Mouse (Mus musculus): ENCODE data around the gene Rnase1. TPM values are rescaled to one million over a fixed set of nuclear protein-coding genes. Genes with fewer than 3 reads are reported as not detected.

The Rnase1 gene
- total and polyA plus RNA-seq, 3 experiments = 0.17 TPM; not detected in 2

DNA sequence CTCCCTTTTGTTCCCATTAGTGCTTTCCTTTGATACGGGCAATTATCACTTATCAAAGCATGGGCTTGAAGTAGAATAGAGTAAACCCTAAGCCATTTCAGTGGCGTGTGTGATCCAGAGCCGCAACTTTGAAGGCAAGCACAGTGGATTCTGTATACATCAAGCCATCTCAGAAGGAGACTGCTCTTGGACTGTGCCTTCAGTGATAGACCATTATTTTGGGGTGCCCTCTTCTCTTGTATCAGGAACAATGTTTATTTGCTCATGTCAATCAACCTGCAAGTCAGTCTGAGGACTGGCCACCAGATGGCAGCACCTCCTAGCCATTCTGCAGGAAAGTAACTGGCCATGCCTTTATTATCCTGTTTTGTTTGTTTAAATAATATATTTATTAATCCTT lies 43.4 kb downstream of the Rnase1 start (continued):
- no peak for TF ChIP-seq TCF12 (IDR thresholded peaks at IDR 0.05; ENCODE audit: low read depth, low read length)
- no peak for TF ChIP-seq IRF4 (IDR thresholded peaks at IDR 0.05; ENCODE audit: low read depth, low read length)
- TF ChIP-seq MAX (IDR thresholded peaks at IDR 0.05; ENCODE audit: low read length) = no peak
- TF ChIP-seq E2F4 (IDR thresholded peaks at IDR 0.05; ENCODE audit: insufficient replicate concordance, low read depth, low read length) = no peak
- TF ChIP-seq POLR2A (IDR thresholded peaks at IDR 0.05; ENCODE audit: low read depth, low read length) = no peak
- no peak for TF ChIP-seq JUND (conservative IDR thresholded peaks at IDR 0.05; ENCODE audit: low read depth, low read length)
- no peak for TF ChIP-seq PAX5 (IDR thresholded peaks at IDR 0.05; ENCODE audit: low read length)
- no peak for TF ChIP-seq POLR2AphosphoS2 (IDR thresholded peaks at IDR 0.05; ENCODE audit: low read depth, low read length)
- no peak for TF ChIP-seq ZKSCAN1 (IDR thresholded peaks at IDR 0.05; ENCODE audit: borderline replicate concordance, low read depth, low read length)

GRCm38 (mm10) chr14:51101284-51101683 lies 45.3 kb downstream of the Rnase1 start:
- no peaks in the 10 kb centered on the region for H3K9me3 ChIP-seq (replicated peaks; ENCODE audit: low read length)
- dilution Hi-C loops (cut with MboI; ENCODE audit: extremely low pct_ligation_motif_present, extremely low pct_unique_long_range_greater_than_20kb, low sequenced_read_pairs) = no loop called here
- in situ Hi-C loops (cut with MboI; ENCODE audit: low pct_ligation_motif_present, low pct_unique_long_range_greater_than_20kb, low sequenced_read_pairs) = loop anchor here (5.0 to 25.0 kb wide), 2 partner anchors 166 to 361 kb away; partner anchors contain the start of gene Vmn2r89

DNA sequence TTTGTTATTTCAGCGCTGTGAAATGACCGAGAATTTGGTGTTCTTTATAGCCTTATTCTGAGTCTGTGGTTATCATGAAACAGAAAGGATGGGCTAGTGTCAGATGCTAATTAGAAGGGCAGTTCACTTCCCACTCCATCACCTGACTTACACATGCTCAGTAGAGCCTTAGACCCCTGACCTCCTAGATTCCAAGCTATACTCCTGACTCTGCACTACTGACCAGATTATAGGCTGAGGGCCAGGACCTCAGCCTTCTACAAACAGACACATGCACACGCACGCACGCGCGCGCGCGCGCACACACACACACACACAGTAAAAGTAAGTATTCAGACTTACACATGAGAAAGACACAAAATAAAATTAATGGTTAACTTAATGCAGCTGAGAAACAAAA lies 47.7 kb downstream of the Rnase1 start:
- H3K9me3 ChIP-seq (replicated peaks; ENCODE audit: low read length) = no peaks in the 10 kb centered on the region
- H3K27ac ChIP-seq (ENCODE audit: insufficient read depth, low read depth) = no peak overlapping the region
- no peak overlapping the region for H3K4me3 ChIP-seq (replicated peaks in 1 of 3; ENCODE audit: low read depth in 2 of 3, low read length in 2 of 3, poor library complexity in 1 of 3)
- peaks cover 6 to 25% of the 10 kb centered on the region in 2 experiments; a peak in 2 of 4 replicates for H3K4me1 ChIP-seq (ENCODE audit: control insufficient read depth in 1 of 2, insufficient read depth in 2 of 2)
- H3K9ac ChIP-seq (ENCODE audit: insufficient read depth, low read depth) = no peak overlapping the region
- no peak for TF ChIP-seq BHLHE40 (IDR thresholded peaks at IDR 0.05; ENCODE audit: low read depth, low read length)
- TF ChIP-seq ZC3H11A (IDR thresholded peaks at IDR 0.05; ENCODE audit: low read depth, low read length) = no peak
- no peak for TF ChIP-seq CTCF (conservative IDR thresholded peaks at IDR 0.05 in 1 of 2, IDR thresholded peaks at IDR 0.05 in 1 of 2; ENCODE audit: low read depth in 2 of 2, low read length in 2 of 2)
- TF ChIP-seq EP300 (IDR thresholded peaks at IDR 0.05; ENCODE audit: low read length) = no peak
- TF ChIP-seq MEF2A (IDR thresholded peaks at IDR 0.05; ENCODE audit: borderline replicate concordance, low read depth, low read length) = no peak
- no peak for TF ChIP-seq USF1 (IDR thresholded peaks at IDR 0.05; ENCODE audit: low read depth, low read length)
- no peak for TF ChIP-seq MXI1 (IDR thresholded peaks at IDR 0.05; ENCODE audit: low read depth, low read length)
- TF ChIP-seq PAX5 (IDR thresholded peaks at IDR 0.05; ENCODE audit: low read length) = no peak
- no peak for TF ChIP-seq ZNF384 (IDR thresholded peaks at IDR 0.05; ENCODE audit: low read depth, low read length)
- TF ChIP-seq MAZ (IDR thresholded peaks at IDR 0.05; ENCODE audit: low read depth, low read length) = no peak
- no peak for TF ChIP-seq ETS1 (conservative IDR thresholded peaks at IDR 0.05; ENCODE audit: low read depth, low read length)
- H3K27me3 ChIP-seq (replicated peaks) = no peaks in the 10 kb centered on the region
- dilution Hi-C loops (cut with MboI; ENCODE audit: extremely low pct_ligation_motif_present, extremely low pct_unique_long_range_greater_than_20kb, low sequenced_read_pairs) (no loop called here), in situ Hi-C loops (cut with MboI; ENCODE audit: low pct_ligation_motif_present, low pct_unique_long_range_greater_than_20kb, low sequenced_read_pairs) (loop anchor here (10.0 kb wide), 1 partner anchor 74 kb away; no protein-coding TSS in a partner anchor)
- DNase-seq (ENCODE audit: extremely low read depth) = no peak
- no peaks in the 10 kb centered on the region for H3K36me3 ChIP-seq (replicated peaks in 1 of 2; ENCODE audit: control insufficient read depth in 1 of 2, insufficient read depth in 1 of 2, low read length in 1 of 2)
- H3K79me2 ChIP-seq (replicated peaks; ENCODE audit: control insufficient read depth, extremely low read depth, insufficient read depth, poor library complexity, severe bottlenecking) = no peaks in the 10 kb centered on the region
- H3K4me2 ChIP-seq (ENCODE audit: insufficient read depth, low read depth, poor library complexity, severe bottlenecking) = no peak overlapping the region

More at GRCm38 (mm10) chr14:51101284-51101683, 45.3 kb downstream of the Rnase1 start:
- peaks cover 9 to 12% of the 10 kb centered on the region in 2 experiments for H3K4me1 ChIP-seq (ENCODE audit: control insufficient read depth in 1 of 2, insufficient read depth in 2 of 2)
- H3K4me3 ChIP-seq (replicated peaks in 1 of 3; ENCODE audit: low read depth in 2 of 3, low read length in 2 of 3, poor library complexity in 1 of 3) = no peak overlapping the region
- no peak overlapping the region for H3K9ac ChIP-seq (ENCODE audit: insufficient read depth, low read depth)
- no peaks in the 10 kb centered on the region for H3K27me3 ChIP-seq (replicated peaks)
- H3K79me2 ChIP-seq (replicated peaks; ENCODE audit: control insufficient read depth, extremely low read depth, insufficient read depth, poor library complexity, severe bottlenecking) = no peaks in the 10 kb centered on the region
- H3K36me3 ChIP-seq (replicated peaks in 1 of 2; ENCODE audit: control insufficient read depth in 1 of 2, insufficient read depth in 1 of 2, low read length in 1 of 2) = no peaks in the 10 kb centered on the region
- no peak overlapping the region for H3K4me2 ChIP-seq (ENCODE audit: insufficient read depth, low read depth, poor library complexity, severe bottlenecking)
- TF ChIP-seq USF1 (IDR thresholded peaks at IDR 0.05; ENCODE audit: low read depth, low read length) = no peak
- no peak for TF ChIP-seq JUN (IDR thresholded peaks at IDR 0.05; ENCODE audit: insufficient read depth, low read depth, low read length)
- no peak overlapping the region for H3K27ac ChIP-seq (ENCODE audit: insufficient read depth, low read depth)
- no peak for DNase-seq (ENCODE audit: extremely low read depth)

Measured in CH12.LX (cell line).